Mouse (Mus musculus) heart, embryonic 12.5 days (tissue): ENCODE results near the gene Lsm14b. TPM values are rescaled to one million over a fixed set of nuclear protein-coding genes. Genes with fewer than 3 reads are reported as not detected.
A peak's percentile ranks its signal among the peaks of the same experiment; 100 is the strongest.

Source experiments
- ATAC-seq: fragments of 200-750 bp; cut with Nextera tagmentation; 2 replicates; pipeline ENCODE4 v1.8.0; 2017; ENCODE audit warnings: moderate TSS enrichment, moderate library complexity; ENCODE audit not compliant: insufficient number of reproducible peaks, low FRiP score
- H3K27ac ChIP-seq: fragments of 300-500 bp; sonication (generic); 2 replicates; pipeline ENCODE4 v1.5.1; 2016; ENCODE audit warnings: mild to moderate bottlenecking, moderate library complexity; ENCODE audit not compliant: poor library complexity, severe bottlenecking
- H3K27me3 ChIP-seq: fragments of 300-500 bp; sonication (generic); replicated peaks from 2 replicates; pipeline ENCODE4 v1.6.1; 2016; ENCODE audit warnings: mild to moderate bottlenecking, moderate library complexity
- H3K36me3 ChIP-seq: fragments of 300-500 bp; sonication (generic); 2 replicates; pipeline ENCODE4 v1.6.1; 2016; ENCODE audit warnings: mild to moderate bottlenecking, moderate library complexity
- H3K4me1 ChIP-seq: fragments of 300-500 bp; sonication (generic); replicated peaks from 2 replicates; pipeline ENCODE4 v1.6.1; 2016; ENCODE audit warnings: mild to moderate bottlenecking
- H3K4me2 ChIP-seq: fragments of 300-500 bp; sonication (generic); 2 replicates; pipeline ENCODE4 v1.6.1; 2016; ENCODE audit warnings: mild to moderate bottlenecking, moderate library complexity
- H3K4me3 ChIP-seq: fragments of 300-500 bp; sonication (generic); 2 replicates; pipeline ENCODE4 v1.5.1; 2016; ENCODE audit warnings: mild to moderate bottlenecking
- H3K9ac ChIP-seq: fragments of 300-500 bp; sonication (generic); 2 replicates; pipeline ENCODE4 v1.6.1; 2016; ENCODE audit warnings: mild to moderate bottlenecking, moderate library complexity
- H3K9me3 ChIP-seq: fragments of 300-500 bp; sonication (generic); replicated peaks from 2 replicates; pipeline ENCODE4 v1.6.1; 2016; ENCODE audit warnings: mild to moderate bottlenecking, moderate library complexity
- WGBS: fragments of 180-500 bp; shearing (Covaris S2); methylation state at CpG from one replicate; pipeline ENCODE4 v1.1.7; 2016; 5-methylcytosine and 5-hydroxymethylcytosine counted together
- polyA plus RNA-seq: library from polyadenylated mRNA; unstranded; fragments of >200 nt; fragmentation: Nextera tagmentation; extraction: Ambion mirVana; gene quantifications from 2 replicates; pipeline ENCODE4 v1.2.1, GENCODE M21; 2016

Lsm14b gene
- polyA plus RNA-seq, 1 experiment from 2014 or later: 6.9 TPM

- 36% methylated on average over 6 of the region's 6 CpGs for WGBS
- Histone ChIP-seq H3K4me1 (peaks cover 29% of the 10 kb centered on the region), H3K4me2 (peak overlapping the region; percentile 98), H3K9ac (peak overlapping the region; percentile 54), H3K27ac (peak overlapping the region; percentile 31; the same call in 1 of the 2 replicates), H3K9me3 (no peaks in the 10 kb centered on the region), H3K27me3 (no peaks in the 10 kb centered on the region), H3K36me3 (peaks cover 38% of the 10 kb centered on the region), H3K4me3 (peak overlapping the region; percentile 82)
- ATAC-seq: no peak
Measured at GRCm38 (mm10) chr2:180040406-180040805, 15.6 kb downstream of the Lsm14b start.

GRCm38 (mm10) chr2:180041577-180042255 lies 16.9 kb downstream of the Lsm14b start:
- Histone ChIP-seq H3K9ac (peak overlapping the region; percentile 94), H3K27me3 (no peaks in the 10 kb centered on the region), H3K4me3 (peak overlapping the region; percentile 82), H3K27ac (peak overlapping the region; percentile 89), H3K36me3 (peaks cover 25% of the 10 kb centered on the region), H3K9me3 (no peaks in the 10 kb centered on the region), H3K4me2 (peak overlapping the region; percentile 98), H3K4me1 (peaks cover 29% of the 10 kb centered on the region)
- peak; percentile 60 for ATAC-seq
- under 1% methylated on average over 61 of the region's 66 CpGs for WGBS

GRCm38 (mm10) chr2:180042256-180042857 lies 17.6 kb downstream of the Lsm14b start, which contains the start of the genes Psma7 and Ss18l1:
Gene Psma7, minus strand, starts transcription at chr2:180042433.
Gene Ss18l1, plus strand, starts transcription at chr2:180042509.
- peak within 1 kb of the TSS; percentile 98 for H3K4me2 ChIP-seq
- WGBS: under 1% methylated on average over 78 of the region's 78 CpGs
- H3K9me3 ChIP-seq: no peaks in the 10 kb centered on the region
- peaks cover 21% of the 10 kb centered on the region for H3K36me3 ChIP-seq
- H3K27me3 ChIP-seq: no peaks in the 10 kb centered on the region
- H3K9ac ChIP-seq: peak within 1 kb of the TSS; percentile 94
- ATAC-seq: peak; percentile 95
- H3K4me3 ChIP-seq: peak within 1 kb of the TSS; percentile 82
- peaks cover 29% of the 10 kb centered on the region for H3K4me1 ChIP-seq
- H3K27ac ChIP-seq: peak within 1 kb of the TSS; percentile 89

DNA sequence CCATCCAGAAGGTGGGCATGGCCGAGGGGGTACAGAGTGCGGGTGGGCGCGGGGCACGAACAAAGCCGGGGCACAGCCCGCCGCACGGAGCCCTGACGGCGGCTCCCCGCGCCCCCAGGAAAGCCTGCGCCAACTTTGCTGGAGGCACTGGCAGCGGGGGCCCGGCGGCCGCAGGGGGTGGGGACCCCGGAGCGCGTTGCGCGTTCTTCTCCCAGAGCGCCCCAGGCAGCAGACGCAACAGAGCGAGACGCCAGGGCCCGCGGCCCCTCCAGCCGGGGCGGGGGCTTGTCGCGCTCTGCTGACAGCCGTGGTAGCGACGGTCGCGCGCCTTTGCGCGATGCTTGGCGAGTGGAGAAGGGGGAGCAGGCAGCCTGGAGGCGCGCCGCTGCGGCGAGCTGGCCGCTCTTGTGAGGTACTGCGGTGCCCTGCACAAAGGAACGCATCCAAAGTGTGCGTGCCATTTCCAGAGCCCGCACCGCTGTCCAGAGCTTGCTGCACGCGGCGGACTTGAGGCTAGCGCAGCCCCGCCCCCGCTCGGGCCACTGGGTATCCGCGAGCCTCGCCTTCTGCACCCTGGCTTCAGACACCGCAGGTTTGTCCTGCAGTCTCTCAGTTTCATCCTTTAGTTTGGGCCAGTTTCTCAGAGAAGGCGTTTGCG lies 18.2 kb downstream of the Lsm14b start:
- Histone ChIP-seq H3K4me1 (peaks cover 29% of the 10 kb centered on the region), H3K4me2 (peak overlapping the region; percentile 98), H3K27me3 (no peaks in the 10 kb centered on the region), H3K9me3 (no peaks in the 10 kb centered on the region), H3K9ac (peak overlapping the region; percentile 94), H3K4me3 (peak overlapping the region; percentile 82), H3K36me3 (peaks cover 14% of the 10 kb centered on the region), H3K27ac (peak overlapping the region; percentile 89)
- peak; percentile 56 for ATAC-seq
- under 1% methylated on average over 63 of the region's 66 CpGs for WGBS

GRCm38 (mm10) chr2:180045283-180045682 lies 20.5 kb downstream of the Lsm14b start:
- Histone ChIP-seq H3K27ac (no peak overlapping the region), H3K4me3 (no peak overlapping the region), H3K4me2 (no peak overlapping the region), H3K36me3 (0 out of 2 replicates have a peak, but pooled peaks cover 4% of the 10 kb centered on the region), H3K9me3 (no peaks in the 10 kb centered on the region), H3K27me3 (no peaks in the 10 kb centered on the region), H3K4me1 (peaks cover 27% of the 10 kb centered on the region), H3K9ac (no peak overlapping the region)
- WGBS: 54% methylated on average over 4 of the region's 4 CpGs
- no peak for ATAC-seq

DNA sequence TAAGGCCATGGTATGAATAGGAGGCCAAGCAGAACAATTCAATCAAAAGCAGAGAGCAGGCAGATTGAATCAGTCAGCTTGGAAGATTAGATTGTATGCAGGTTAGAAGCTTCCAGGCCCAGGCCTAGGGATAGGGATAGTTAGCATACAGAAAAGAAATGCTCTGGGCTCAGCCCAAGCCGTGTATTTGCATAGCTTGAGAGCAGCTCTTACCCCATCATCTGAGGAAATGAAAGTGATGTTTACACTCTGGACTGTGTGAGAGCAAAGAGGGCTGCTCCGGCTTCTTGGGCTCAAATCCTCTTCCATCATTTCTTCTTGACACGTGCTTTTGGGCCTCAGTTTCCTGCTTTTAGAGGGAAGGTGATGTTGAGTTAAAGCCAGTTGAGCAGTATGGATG lies 22.8 kb downstream of the Lsm14b start:
- no peaks in the 10 kb centered on the region for H3K27me3 ChIP-seq
- peaks cover 19% of the 10 kb centered on the region for H3K4me1 ChIP-seq
- H3K27ac ChIP-seq: no peak overlapping the region
- 84% methylated on average over 3 of the region's 3 CpGs for WGBS
- H3K36me3 ChIP-seq: 0 out of 2 replicates have a peak, but pooled peaks cover 4% of the 10 kb centered on the region
- H3K4me3 ChIP-seq: no peak overlapping the region
- H3K9me3 ChIP-seq: no peaks in the 10 kb centered on the region
- no peak overlapping the region for H3K4me2 ChIP-seq
- no peak for ATAC-seq
- H3K9ac ChIP-seq: no peak overlapping the region

DNA sequence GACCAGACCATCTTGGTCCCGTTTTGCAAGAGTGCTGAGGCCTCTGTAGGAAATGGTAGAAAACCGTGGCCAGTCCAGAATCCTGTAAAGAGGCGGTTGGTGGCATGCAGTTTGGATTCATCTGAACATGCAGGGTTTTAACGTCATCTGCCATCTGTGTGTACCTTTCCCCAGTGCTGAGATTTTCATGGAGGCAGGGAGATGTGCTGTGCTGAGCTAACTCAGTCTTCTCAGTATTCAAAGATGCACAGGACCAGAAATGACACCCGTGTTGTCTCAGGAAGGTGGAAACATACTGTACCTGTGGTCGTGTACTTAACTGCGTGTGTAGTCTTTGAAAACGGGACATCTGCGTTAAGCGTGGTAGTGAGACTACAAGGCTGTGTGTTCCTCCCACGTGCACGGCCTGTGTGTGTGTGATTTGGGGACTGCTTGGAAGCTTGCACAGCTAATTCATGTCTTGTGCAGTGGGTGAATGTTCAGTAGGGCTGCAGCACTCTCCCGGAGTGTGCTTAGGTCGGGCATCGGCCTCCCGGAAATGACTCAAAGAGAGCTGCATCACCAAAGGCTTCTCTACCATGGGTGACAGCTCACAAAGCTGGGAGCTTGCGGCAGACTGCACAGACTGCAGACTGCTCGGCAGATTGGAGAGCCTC lies 23.3 kb downstream of the Lsm14b start:
- ATAC-seq: no peak
- H3K27ac ChIP-seq: no peak overlapping the region
- H3K27me3 ChIP-seq: no peaks in the 10 kb centered on the region
- H3K36me3 ChIP-seq: peaks cover 8% of the 10 kb centered on the region
- H3K4me1 ChIP-seq: peaks cover 19% of the 10 kb centered on the region
- no peaks in the 10 kb centered on the region for H3K9me3 ChIP-seq
- no peak overlapping the region for H3K9ac ChIP-seq
- no peak overlapping the region for H3K4me2 ChIP-seq
- 88% methylated on average over 18 of the region's 18 CpGs for WGBS
- no peak overlapping the region for H3K4me3 ChIP-seq

- H3K27me3 ChIP-seq: no peaks in the 10 kb centered on the region
- WGBS: 24% methylated on average over 5 of the region's 5 CpGs
- ATAC-seq: peak; percentile 37; the same call in 1 of the 2 replicates
- H3K9ac ChIP-seq: no peak overlapping the region
- peaks cover 35% of the 10 kb centered on the region for H3K36me3 ChIP-seq
- no peaks in the 10 kb centered on the region for H3K9me3 ChIP-seq
- peaks cover 4% of the 10 kb centered on the region; the same call in 1 of the 2 replicates for H3K4me1 ChIP-seq
- H3K27ac ChIP-seq: no peak overlapping the region
- H3K4me3 ChIP-seq: no peak overlapping the region
- no peak overlapping the region for H3K4me2 ChIP-seq
Measured at GRCm38 (mm10) chr2:180050986-180051385, 26.2 kb downstream of the Lsm14b start.

DNA sequence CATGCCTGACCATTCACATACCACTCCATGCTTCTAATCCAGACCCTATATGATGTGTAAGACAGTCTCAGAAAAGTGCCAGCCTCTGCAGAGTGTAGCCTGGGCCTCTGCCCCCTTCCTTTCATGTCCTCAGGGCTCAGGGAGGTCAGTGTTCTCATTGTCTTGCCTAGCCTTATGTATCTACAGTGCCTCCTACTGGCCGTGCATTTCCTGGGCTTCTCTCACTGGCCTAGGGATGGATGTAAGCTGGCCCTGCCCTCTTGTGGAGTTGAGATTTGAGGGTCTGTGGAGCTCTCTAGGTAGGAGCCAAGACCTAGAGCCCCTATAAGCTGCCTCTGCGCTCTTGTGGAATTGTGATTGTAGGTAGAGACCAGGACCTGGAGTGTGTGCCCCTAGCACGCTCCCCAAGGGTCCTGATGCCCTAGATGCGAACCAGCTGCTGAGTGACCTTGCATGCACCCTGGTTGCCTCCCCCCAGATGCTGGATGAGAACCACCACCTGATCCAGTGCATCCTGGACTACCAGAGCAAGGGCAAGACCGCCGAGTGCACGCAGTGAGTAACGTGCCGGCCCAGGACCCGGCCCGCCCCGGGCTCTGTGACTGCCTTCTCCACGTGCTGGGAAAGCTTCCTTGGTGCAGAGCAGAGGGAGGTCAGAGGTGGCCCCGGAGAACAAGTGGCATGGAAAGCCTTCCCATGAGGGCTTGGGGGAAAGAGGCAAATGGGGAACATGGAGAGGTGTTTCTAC lies 27.4 kb downstream of the Lsm14b start:
- WGBS: 83% methylated on average over 14 of the region's 14 CpGs
- Histone ChIP-seq H3K4me3 (no peak overlapping the region), H3K27ac (no peak overlapping the region), H3K9me3 (no peaks in the 10 kb centered on the region), H3K27me3 (no peaks in the 10 kb centered on the region), H3K36me3 (peaks cover 43% of the 10 kb centered on the region), H3K9ac (no peak overlapping the region), H3K4me1 (peaks cover 4% of the 10 kb centered on the region; the same call in 1 of the 2 replicates), H3K4me2 (no peak overlapping the region)
- ATAC-seq: no peak

DNA sequence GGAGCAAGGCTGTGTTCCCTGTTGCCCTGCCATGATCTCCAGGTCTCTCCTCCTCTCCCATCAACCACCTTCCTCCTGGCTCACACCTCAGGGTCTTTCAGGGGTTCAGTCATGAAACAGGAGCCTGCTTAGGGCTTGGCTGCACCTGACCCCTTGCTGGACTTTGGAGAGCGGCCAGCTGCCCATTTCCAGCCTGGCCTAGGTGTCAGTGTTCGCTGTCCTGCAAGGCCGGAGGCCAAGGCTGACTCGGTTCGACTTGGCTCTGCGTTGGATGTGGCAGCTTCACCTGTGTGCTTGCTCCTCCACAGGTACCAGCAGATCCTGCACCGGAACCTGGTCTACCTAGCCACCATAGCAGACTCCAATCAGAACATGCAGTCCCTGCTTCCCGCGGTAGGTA lies 28.2 kb downstream of the Lsm14b start:
- peaks cover 4% of the 10 kb centered on the region; the same call in 1 of the 2 replicates for H3K4me1 ChIP-seq
- no peaks in the 10 kb centered on the region for H3K9me3 ChIP-seq
- no peak for ATAC-seq
- no peak overlapping the region for H3K27ac ChIP-seq
- no peak overlapping the region for H3K9ac ChIP-seq
- H3K4me3 ChIP-seq: no peak overlapping the region
- H3K27me3 ChIP-seq: no peaks in the 10 kb centered on the region
- no peak overlapping the region for H3K4me2 ChIP-seq
- 92% methylated on average over 9 of the region's 9 CpGs for WGBS
- peaks cover 51% of the 10 kb centered on the region for H3K36me3 ChIP-seq
